Mouse (Mus musculus) v-Abl transformed pro-B cells (cell line): ENCODE results near the gene Aif1.

Experiments used
- in situ Hi-C, 2 experiments: fragments of 400-800 bp; cut with MboI; formaldehyde crosslinking; loops; one replicate each; pipeline ENCODE4 v1.15.1; 2025; ENCODE audit not compliant: unreplicated experiment in 2 of 2

Aif1 gene

DNA sequence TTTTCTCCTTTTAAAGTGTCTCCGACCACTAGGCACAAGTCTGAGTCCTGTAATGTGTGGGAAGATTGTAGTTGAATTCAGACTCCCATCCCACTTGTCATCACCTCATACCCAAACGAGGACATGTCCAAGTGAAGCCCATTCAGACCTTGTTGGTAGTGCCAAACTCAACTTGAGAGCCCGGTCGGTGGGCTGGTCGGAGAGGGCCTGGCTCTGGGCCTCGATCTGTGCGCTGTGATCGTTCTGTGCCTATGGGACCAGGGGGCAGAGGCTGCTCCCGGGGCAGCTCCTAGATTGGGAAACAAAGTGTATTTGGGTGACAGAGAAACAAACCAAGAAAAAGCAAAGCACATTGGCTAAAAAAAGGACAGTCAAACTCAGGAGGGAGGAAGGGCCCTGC lies 22.8 kb downstream of the Aif1 start:
- in situ Hi-C loops = no loop called here

DNA sequence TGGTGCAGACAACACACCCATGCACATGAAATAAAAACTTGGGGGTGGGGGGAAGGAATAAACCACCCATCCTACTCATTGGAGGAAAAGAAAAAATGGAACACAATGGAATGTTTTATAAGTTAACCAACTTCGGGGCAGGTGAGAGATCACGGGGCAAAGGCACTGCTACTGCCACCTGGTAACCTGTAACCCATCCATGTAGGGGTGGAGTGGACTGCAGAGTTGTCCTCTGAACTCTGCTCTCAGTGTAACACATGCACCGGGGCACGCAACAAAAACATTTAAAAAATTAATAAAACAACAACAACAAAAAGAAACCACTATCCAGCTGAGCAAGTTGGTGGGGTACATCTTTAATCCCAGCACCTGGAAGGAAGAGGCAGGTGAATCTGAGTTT lies 23.7 kb downstream of the Aif1 start:
- in situ Hi-C loops = no loop called here

DNA sequence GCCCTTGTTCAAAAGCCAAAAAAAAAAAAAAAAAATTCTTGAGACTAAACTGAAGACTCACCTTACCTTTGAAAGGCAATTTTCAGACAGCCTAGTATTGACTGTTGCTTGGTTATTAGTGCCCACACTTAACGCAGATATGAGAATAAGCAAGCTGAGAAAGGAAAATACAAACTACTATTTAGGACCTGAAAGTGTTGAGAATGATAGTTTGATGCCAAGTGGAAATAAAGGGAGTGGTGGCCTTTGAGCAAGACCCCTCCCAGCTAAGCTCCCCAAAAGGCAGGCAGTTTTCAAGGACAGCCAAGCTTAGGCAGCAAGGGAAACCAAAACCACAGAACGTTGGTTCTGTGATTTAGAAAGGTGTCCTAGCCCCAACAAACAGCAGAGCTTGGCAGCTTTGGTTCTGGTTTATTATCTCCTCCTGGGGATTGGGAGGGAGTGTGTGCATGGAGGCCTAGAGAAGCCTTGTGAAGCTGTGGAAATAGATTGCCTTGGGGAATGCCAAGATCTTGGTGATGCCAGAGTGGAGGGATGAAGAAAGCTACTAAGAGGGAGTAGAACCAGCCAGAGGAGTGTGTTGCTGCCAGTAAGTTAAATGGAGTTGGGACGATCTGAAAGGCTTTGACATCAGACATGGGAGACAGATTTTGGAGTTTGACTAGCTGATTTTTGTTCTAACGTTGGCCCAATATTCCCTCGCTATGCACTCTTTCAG lies 27.8 kb downstream of the Aif1 start:
- in situ Hi-C loops = loop anchor here in 1 of 2 experiments (25.0 kb wide), 1 partner anchor 364 kb away; the partner anchor contains the start of genes Cchcr1, Pou5f1 and Tcf19

DNA sequence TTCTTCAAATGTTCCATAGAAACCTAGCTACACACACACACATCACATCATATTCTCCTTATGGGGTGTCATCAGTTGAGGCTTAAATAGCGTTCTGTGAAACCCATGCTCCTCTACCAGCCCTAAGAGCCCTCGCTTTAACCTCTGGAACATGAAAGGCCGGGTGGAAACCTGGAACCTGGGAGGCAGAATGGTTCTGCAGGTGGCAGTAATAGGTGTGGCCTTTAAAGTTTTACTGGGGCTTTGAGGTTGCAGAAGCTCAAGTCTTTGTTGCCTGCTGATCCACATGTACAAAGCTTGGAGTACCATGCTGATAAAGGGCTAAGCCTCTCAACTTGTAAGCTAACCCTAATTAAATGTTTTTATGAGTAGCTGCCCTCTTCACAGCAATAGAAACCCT lies 28.5 kb downstream of the Aif1 start:
- in situ Hi-C loops = loop anchor here in 1 of 2 experiments (25.0 kb wide), 1 partner anchor 365 kb away; the partner anchor contains the start of genes Cchcr1, Pou5f1 and Tcf19

DNA sequence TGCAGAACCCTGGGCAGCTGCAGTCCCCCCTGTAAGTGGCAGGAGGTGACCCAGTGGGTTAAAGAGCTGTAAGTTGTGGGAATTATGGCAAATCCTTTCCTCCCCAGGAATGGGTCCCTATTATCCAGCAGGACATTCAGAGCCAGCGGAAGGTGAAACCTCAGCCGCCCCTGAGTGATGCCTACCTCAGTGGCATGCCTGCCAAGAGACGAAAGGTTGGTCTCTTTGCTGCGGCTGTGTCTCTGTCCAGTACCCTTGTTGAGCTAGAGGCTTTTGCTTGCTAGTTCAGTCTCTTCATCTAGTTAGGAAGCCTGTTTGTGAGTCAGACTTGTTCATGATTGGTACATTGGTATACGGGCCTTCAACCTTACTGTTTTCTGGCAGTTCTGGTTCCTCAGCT lies 29.7 kb downstream of the Aif1 start:
- in situ Hi-C loops = loop anchor here in 1 of 2 experiments (25.0 kb wide), 1 partner anchor 366 kb away; the partner anchor contains the start of genes Cchcr1, Pou5f1 and Tcf19

DNA sequence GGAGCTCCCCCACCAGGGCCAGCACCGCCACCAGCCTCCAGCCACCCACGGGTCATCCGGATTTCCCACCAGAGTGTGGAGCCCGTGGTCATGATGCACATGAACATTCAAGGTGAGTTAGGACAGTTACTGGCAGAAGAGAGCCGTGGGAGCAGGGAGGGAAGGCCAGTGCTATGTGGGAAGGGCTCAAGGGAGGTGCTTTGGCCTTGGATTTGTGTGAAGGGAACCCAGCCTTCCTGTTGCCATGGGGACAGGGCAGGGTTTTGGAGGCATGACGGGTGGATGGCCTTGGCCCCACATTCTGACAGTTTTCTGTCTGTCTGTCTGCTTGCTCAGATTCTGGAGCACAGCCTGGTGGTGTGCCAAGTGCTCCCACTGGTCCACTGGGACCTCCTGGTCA lies 33.9 kb downstream of the Aif1 start:
- in situ Hi-C loops = loop anchor here in 1 of 2 experiments (25.0 kb wide), 1 partner anchor 370 kb away; the partner anchor contains the start of genes Cchcr1, Pou5f1 and Tcf19

DNA sequence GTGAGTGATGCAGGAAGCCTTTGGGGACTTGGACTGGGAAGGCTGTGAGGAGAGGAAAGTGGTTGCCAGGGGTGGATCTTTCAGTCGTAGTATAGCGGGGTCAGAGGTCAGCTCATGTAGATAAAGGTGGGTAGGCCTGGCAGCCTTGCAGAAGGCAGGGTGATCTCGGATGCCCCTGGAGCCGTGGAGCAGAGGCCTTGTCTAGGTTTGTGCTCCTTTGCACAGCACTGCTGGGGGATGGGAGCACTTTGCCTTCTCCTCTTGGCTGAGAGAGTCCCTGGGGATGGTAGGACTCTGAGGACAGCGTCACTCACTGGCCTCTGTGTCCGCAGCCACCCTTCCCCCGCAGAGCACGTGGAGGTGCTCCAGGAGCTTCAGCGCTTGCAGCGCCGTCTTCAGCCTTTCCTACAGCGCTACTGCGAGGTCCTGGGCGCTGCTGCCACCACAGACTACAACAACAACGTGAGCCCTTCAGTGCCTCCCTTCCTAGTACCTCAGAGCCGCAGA lies 35.3 kb downstream of the Aif1 start:
- in situ Hi-C loops = loop anchor here in 1 of 2 experiments (25.0 kb wide), 1 partner anchor 372 kb away; the partner anchor contains the start of genes Cchcr1, Pou5f1 and Tcf19

DNA sequence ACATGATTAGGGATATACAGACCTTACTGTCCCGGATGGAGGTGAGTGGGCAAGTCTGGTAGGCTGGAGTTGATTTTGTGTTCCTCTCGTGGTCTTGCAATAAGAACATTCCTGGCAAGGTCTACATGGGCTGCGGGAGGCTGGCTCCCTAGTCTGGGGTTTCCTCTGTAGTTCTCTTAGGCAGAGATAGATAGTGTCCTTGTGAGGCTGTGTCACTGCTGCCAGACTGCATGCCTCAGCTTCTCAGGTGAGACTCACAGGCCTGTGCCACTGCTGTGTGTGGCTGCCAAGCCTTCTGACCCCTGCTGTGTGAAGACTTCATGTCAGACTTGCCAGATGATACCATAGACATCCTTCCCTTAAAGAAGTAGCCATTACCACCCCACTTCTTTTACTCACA lies 36.6 kb downstream of the Aif1 start:
- in situ Hi-C loops = loop anchor here in 1 of 2 experiments (25.0 kb wide), 1 partner anchor 373 kb away; the partner anchor contains the start of genes Cchcr1, Pou5f1 and Tcf19

DNA sequence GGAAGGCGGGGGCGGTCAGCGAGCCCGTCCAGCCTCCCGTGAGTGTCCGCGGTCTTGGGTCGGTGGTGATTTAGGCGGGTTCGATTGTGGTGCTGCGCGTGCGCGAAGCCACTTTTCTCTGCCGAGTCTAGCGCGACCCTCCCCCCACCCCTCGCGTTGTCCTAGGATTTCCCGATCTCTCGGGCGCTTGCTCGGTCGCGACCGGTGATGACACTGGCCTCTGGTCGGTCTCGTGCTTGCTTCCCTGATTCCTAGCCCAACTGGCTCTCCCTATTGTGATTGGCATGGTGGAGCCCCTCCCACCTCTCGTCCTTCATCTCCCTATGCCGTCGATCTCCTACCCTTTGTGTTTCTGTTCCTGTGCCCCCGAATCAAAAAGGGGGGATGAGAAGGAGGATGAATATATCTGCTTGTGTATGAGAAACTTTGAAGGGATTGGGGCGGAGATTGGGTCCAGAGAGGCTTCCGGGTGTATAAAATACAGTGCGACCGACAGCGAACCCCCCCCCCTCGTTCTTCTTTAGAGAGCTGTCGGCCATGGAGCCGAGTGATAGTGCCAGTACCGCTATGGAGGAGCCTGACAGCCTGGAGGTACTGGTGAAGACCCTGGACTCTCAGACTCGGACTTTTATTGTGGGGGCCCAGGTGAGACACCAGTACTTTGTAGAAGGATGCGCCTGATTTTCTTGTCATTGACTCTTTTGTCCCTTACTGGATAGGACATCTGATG lies 40.1 kb downstream of the Aif1 start:
- in situ Hi-C loops = loop anchor here in 1 of 2 experiments (25.0 kb wide), 1 partner anchor 377 kb away; the partner anchor contains the start of genes Cchcr1, Pou5f1 and Tcf19

DNA sequence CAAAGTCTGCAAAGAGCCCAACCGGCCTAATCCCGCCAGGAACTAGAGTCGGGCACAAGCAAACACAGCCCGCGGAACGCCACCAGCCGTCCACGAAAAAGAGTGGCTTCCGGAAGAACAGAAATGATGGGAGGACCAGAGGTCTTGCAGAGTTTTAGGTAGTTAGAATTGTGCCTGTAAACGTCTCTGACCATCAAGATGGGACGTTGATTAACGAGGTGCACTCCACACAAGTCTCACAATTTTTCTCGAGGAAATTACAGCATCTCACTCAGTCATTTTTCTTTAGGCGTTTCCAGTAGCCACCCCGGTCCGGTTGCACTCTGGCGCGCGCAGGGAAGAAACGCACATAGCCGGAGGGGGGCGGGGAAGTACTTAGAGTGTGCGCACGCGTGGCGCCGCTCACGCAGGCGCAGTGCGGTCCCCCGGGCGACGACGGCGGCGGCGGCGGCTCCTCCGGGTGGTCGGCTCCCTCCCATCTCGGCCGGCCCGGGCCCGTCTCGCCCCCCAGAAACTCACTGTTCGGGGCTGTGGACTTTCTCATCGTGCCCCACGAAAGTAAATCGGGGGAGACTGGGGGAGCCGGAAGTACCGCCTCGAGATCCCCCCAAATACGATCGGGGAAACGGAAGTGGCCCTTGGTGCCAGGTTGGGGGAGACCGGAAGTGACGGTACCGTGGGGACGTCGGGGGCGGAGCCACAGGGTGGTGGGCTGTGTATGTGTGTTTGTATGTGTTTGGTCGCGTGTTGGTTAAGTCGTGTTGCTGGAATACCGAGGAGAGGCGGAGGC lies 40.9 kb downstream of the Aif1 start, which contains the start of gene Bag6:
Bag6 (plus strand) TSS at position 378 of the 790 bp plus-strand sequence.
- in situ Hi-C loops = loop anchor here in 1 of 2 experiments (25.0 kb wide), 1 partner anchor 377 kb away; the partner anchor contains the start of genes Cchcr1, Pou5f1 and Tcf19

DNA sequence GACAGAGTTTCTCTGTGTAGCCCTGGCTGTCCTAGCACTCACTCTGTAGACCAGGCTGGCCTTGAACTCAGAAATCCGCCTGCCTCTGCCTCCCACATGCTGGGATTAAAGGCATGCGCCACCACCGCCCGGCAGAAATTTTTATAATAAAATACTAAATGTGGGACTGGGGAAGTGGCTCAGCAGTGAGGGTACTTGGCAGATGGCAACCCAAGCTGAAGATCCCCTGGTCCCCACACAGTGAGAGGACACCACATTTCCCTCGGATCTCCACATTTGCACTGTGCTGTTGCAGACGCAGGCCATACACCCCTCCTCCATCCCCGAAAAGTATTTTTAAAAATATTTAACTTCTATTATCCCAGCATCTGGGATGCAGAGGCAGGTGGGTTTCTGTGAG lies 42.4 kb downstream of the Aif1 start:
- in situ Hi-C loops = loop anchor here in 1 of 2 experiments (25.0 kb wide), 1 partner anchor 379 kb away; the partner anchor contains the start of genes Cchcr1, Pou5f1 and Tcf19

DNA sequence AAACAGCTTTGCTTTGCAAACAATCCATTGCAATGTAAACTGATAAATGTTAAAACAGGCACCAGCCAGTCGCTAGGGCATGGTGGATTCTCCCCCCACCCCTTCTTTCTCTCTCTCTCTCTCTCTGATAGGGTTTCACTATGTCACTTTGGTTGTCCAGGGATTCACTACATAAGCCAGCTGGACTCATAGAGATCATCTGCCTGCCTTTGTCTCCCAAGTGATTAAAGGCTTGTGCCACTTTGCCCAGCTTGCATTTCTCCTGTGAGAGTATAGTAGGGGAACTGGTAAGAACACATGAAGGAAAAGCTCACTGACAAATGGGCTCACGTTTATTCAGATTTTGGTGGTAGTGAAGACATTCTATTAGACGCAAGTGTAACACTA lies 43.7 kb downstream of the Aif1 start:
- in situ Hi-C loops = loop anchor here in 1 of 2 experiments (25.0 kb wide), 1 partner anchor 380 kb away; the partner anchor contains the start of genes Cchcr1, Pou5f1 and Tcf19

DNA sequence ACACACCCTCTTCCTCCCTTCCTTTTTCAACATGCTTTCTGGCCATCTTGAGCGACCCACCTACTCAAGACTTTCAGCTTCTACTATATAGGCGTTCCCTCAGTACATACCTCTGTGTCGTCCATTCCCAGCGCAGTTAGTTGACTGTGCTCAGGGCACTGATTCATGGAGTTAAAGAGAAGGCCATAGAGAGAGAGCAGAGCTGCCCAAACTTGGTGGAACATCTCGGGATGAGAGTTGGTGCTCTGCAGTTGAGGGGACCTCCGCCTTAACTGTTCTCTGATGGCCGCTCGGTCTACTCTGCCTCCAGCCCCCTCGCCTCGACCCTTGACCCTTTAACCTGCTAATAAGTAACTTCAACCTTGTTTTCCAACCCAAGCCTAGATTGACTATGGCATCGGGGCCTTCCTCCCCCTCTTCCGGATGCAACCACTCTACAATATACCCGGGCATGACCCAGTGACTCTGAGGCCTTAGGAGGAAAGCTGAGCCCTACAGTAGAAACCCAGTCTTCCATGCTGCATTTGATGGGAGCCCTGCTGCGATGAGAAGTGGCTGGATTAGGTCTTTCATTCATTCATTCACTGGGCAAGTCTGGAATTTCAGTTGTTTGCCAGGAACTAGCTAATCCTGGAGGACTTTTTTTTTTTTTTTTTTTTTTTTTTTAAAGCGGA lies 44.2 kb downstream of the Aif1 start, which contains the start of gene Apom:
Apom (minus strand) TSS at position 551 of the 674 bp plus-strand sequence.
- in situ Hi-C loops = loop anchor here in 1 of 2 experiments (25.0 kb wide), 1 partner anchor 381 kb away; the partner anchor contains the start of genes Cchcr1, Pou5f1 and Tcf19

DNA sequence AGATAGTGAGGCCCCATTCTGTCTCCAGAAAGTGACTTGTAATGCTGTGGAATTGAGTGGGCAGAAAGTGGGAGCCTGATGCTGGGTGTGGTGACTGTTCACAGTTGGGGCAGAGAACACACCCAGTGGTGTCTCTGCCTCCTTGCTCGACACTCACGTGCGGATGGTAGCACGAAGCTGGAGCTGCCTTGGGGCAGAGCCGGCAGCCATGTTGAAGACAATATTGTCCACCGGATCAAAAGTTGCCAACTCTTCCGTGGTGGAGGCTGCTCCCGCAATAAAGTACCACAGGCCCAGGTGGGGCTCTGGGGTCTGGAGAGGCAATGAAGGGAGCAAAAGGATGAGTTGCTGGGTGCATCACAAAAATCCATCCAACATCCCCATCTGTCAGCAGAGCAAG lies 44.8 kb downstream of the Aif1 start:
- in situ Hi-C loops = loop anchor here in 1 of 2 experiments (25.0 kb wide), 1 partner anchor 381 kb away; the partner anchor contains the start of genes Cchcr1, Pou5f1 and Tcf19

DNA sequence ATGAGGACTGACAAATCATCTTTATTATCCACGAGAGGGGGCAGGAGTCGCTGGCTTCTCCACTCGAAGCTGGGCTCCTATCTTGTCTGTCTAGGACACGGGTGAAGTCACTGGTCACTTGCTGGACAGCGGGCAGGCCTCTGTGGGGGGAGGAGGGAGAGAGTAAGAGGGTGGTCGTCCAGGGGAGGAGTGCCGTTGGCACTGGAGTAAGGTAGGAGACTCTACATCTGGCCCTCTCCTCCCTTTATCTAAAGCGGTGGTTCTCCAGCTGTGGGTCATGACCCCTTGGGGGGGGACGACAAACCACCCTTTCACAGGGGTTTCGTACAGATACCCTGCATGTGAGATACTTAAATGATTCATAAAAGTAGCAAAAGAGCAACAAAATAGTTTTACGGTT lies 46.9 kb downstream of the Aif1 start:
- in situ Hi-C loops = loop anchor here in 1 of 2 experiments (5.0 to 25.0 kb wide), 2 partner anchors 103 to 383 kb away; partner anchors contain the start of genes Atp6v1g2, Cchcr1, Pou5f1 and Tcf19

DNA sequence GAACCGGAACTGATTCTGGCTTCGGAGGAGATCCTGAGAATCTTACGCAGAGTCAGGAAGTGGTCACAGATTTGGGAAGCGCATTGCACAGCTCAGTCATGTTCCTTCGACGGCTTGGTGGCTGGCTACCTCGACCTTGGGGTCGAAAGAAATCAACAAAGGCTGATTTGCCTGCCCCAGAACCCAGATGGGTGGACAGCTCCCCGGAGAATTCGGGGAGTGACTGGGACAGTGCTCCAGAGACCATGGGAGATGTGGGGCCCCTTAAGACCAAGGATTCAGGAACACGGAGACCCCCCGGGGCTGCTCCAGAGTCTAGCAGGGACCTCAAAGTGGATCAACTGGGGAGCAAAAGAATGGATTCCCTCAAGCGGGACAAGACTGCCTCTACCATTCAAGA lies 48.9 kb downstream of the Aif1 start:
- in situ Hi-C loops = loop anchor here in 1 of 2 experiments (5.0 to 25.0 kb wide), 2 partner anchors 105 to 385 kb away; partner anchors contain the start of genes Atp6v1g2, Cchcr1, Pou5f1 and Tcf19

DNA sequence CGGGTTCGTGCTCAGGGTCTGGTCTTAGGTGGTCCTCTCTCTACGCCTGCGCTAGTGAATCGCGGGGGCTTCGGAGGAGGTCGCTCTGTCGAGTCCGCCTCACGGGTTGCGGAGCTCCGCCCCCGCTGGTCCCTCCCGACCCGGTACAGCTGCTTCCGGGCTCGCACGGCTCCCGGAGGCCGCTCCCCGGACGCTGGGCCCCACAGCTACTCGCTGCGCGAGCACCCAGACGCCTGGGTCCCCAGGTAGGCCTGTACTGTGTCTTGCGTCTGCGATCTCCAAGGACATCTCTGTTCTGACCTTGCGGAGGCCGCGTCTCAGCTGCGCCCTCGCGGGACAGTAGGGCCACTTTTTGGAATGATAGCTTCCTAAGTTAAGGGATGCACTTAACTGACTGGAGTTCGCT lies 49.7 kb downstream of the Aif1 start, which contains the start of gene D17H6S53E:
D17H6S53E (plus strand) TSS at position 168 of the 406 bp plus-strand sequence.
- in situ Hi-C loops = loop anchor here in 1 of 2 experiments (5.0 to 25.0 kb wide), 2 partner anchors 106 to 386 kb away; partner anchors contain the start of genes Atp6v1g2, Cchcr1, Pou5f1 and Tcf19

DNA sequence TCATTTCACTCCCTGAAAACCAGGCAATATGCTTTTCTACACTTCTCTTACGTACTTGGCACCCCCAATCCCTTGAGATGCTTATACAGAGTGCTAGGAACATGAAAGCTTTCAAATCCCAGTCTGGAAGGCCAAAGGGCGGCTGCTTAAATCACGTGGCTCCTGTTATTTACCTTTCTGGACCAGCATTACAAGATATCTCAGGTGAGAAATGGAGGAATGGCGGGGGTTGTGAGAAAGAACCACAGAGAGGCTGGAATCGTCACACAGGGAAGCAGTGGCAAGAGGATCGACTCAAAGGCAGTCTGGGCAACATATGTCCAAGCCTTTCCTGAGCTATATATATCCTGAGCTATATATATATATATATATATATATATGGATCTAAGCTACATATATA lies 50.3 kb downstream of the Aif1 start:
- in situ Hi-C loops = loop anchor here in 1 of 2 experiments (5.0 to 25.0 kb wide), 2 partner anchors 107 to 387 kb away; partner anchors contain the start of genes Atp6v1g2, Cchcr1, Pou5f1 and Tcf19
